Mouse (Mus musculus) forebrain, embryonic 15.5 days (tissue): ENCODE measurements at regions not wholly inside any gene's neighbourhood (a gene's known extent, or its start where the extent isn't known, plus 50 kb on each side); places are given as distances from the start of the nearest gene placed in this dataset.

ENCODE experiments used
- ATAC-seq: fragments of 200-750 bp; cut with Nextera tagmentation; replicated peaks from 2 replicates; pipeline ENCODE4 v1.8.0; 2017; ENCODE audit warnings: mild to moderate bottlenecking, moderate TSS enrichment, moderate library complexity
- H3K27ac ChIP-seq: fragments of 300-500 bp; sonication (generic); replicated peaks from 2 replicates; pipeline ENCODE4 v1.5.1; 2015; ENCODE audit warnings: mild to moderate bottlenecking, inconsistent platforms
- H3K27me3 ChIP-seq: fragments of 300-500 bp; sonication (generic); 2 replicates; pipeline ENCODE4 v1.6.1; 2015; ENCODE audit warnings: inconsistent platforms
- H3K36me3 ChIP-seq: fragments of 300-500 bp; sonication (generic); 2 replicates; pipeline ENCODE4 v1.6.1; 2015; ENCODE audit warnings: mild to moderate bottlenecking, inconsistent platforms
- H3K4me1 ChIP-seq: fragments of 300-500 bp; sonication (generic); 2 replicates; pipeline ENCODE4 v1.6.1; 2015; ENCODE audit warnings: inconsistent platforms
- H3K4me2 ChIP-seq: fragments of 300-500 bp; sonication (generic); replicated peaks from 2 replicates; pipeline ENCODE4 v1.6.1; 2015; ENCODE audit warnings: mild to moderate bottlenecking, inconsistent platforms
- H3K4me3 ChIP-seq: fragments of 300-500 bp; sonication (generic); 2 replicates; pipeline ENCODE4 v1.5.1; 2015; ENCODE audit warnings: mild to moderate bottlenecking, inconsistent platforms
- H3K9ac ChIP-seq: fragments of 300-500 bp; sonication (generic); replicated peaks from 2 replicates; pipeline ENCODE4 v1.6.1; 2015; ENCODE audit warnings: mild to moderate bottlenecking, inconsistent platforms
- H3K9me3 ChIP-seq: fragments of 300-500 bp; sonication (generic); 2 replicates; pipeline ENCODE4 v1.6.1; 2016; ENCODE audit warnings: inconsistent platforms
- WGBS: fragments of 180-500 bp; shearing (Covaris S2); methylation state at CpG from one replicate; pipeline ENCODE4 v1.1.7; 2015; ENCODE audit warnings: mixed read lengths; 5-methylcytosine and 5-hydroxymethylcytosine counted together

DNA sequence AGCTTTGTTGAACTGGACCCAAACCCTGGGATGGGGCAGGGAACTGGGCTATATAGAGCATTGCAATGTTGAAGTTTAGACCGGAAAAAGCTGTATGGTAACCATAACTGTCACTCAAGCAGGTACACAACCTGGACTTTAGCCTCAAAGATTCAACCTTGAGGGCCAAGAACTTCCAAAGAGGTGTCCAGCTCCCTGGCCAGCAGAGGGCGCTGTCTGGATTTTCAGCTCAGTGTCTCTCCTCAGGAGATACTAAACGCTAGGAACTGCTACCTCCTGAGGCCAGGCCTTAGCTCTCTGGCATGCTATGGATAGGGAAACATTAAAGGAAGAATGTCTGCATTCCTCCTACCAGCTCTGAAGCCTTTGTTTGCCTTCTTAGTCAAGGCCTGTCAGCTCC is 189.4 kb upstream of the Six2 start:
- Histone ChIP-seq H3K4me2 (no peak overlapping the region), H3K27me3 (no peaks in the 10 kb centered on the region), H3K4me3 (no peak overlapping the region), H3K9ac (no peak overlapping the region), H3K4me1 (peaks cover 27% of the 10 kb centered on the region), H3K36me3 (no peaks in the 10 kb centered on the region), H3K9me3 (no peaks in the 10 kb centered on the region), H3K27ac (no peak overlapping the region)
- no peak for ATAC-seq
- WGBS, result 34% methylated on average over 3 of the region's 3 CpGs

DNA sequence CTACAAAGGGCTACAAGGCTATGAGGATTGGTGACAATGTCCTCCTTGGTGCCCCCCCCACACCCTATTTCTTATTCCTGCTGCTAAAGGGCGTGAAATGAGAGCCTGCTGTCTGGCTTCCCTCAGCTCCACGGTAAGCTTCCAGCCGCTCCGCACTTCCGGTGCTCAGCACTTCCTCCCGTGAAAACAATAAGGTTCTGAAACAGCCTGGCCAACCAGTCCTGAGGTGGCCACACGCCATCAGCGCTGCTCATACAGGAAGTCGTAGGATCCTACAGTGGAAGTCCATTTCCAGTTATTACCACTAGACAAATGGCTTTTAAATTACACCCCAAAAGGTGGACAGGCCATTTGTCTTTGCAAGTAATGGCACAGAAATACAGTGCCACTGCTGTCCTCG is 188.8 kb upstream of the Six2 start:
- Histone ChIP-seq H3K4me1 (peaks cover 24% of the 10 kb centered on the region), H3K4me2 (no peak overlapping the region), H3K36me3 (no peaks in the 10 kb centered on the region), H3K9ac (no peak overlapping the region), H3K4me3 (no peak overlapping the region), H3K27me3 (no peaks in the 10 kb centered on the region), H3K27ac (no peak overlapping the region), H3K9me3 (no peaks in the 10 kb centered on the region)
- no peak for ATAC-seq
- 75% methylated on average over 10 of the region's 10 CpGs for WGBS

DNA sequence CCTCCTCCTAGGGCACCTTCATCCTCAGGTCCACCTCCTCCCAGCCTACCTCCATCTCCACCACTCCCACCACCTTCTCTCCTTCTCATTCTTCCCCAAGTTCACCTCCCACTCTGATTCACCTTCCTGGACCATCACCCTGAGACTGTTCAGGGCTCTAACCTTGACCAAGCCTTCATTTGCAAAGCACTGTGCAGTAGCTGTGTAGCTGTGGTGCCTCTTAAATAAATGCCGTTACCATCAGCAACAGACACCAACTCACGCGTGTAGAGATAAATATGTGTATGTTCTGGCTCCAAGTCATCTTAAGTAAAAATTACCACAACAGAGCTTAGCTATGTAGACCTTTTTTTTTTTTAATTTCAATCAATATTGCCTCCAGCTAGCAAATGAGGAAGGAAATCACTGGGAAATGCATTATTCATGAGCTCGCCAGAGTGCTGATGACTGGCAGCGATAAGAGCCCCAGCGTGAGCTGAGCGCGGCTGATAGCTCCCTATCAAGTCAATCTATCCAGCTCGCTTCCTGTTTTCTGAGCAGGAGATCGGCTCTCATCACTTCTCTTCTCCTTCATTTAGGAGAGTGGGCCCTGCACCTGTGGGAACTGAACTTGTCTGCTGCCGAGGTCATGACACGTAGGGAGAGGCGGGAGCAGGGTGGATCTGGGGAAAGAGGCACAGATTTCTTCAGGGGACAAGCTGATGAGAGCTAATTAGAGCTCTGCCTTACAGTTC is 185.9 kb upstream of the Six2 start:
- H3K9ac ChIP-seq, result no peak overlapping the region
- H3K27ac ChIP-seq, result peak overlapping the region; percentile 47
- no peaks in the 10 kb centered on the region for H3K9me3 ChIP-seq
- H3K27me3 ChIP-seq, result no peaks in the 10 kb centered on the region
- H3K4me2 ChIP-seq, result peak overlapping the region; percentile 50
- H3K4me1 ChIP-seq, result peaks cover 19% of the 10 kb centered on the region
- H3K4me3 ChIP-seq, result peak overlapping the region; percentile 26
- WGBS, result 8% methylated on average over 13 of the region's 13 CpGs
- H3K36me3 ChIP-seq, result no peaks in the 10 kb centered on the region
- ATAC-seq, result peak; percentile 79

DNA sequence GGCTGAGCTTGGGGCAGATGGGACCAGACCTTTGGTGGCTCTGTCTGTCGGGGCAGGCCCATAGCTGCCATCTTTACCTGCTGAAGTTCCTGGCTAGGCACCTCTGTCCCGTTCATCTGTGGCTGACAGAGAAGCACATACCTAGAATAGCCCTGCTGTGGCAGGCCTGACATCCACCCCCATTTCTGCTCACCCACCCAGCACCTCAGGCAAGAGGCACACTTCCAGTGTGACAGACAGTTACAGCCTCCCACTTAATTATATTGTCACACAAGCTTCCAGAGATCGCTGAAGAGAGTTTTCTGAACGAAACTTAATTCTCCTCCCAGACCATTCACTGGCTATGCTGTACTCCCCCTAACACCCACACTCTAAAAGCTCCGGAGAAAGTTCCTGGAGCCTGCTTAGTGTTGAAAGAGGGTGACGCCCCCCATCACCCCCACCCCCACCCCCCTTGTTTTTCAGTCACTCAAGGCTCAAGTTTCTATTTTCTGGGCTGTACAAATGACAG is 184.9 kb upstream of the Six2 start:
- WGBS, result 47% methylated on average over 6 of the region's 6 CpGs
- H3K36me3 ChIP-seq, result no peaks in the 10 kb centered on the region
- ATAC-seq, result no peak
- H3K27ac ChIP-seq, result no peak overlapping the region
- no peaks in the 10 kb centered on the region for H3K27me3 ChIP-seq
- H3K9me3 ChIP-seq, result no peaks in the 10 kb centered on the region
- H3K4me3 ChIP-seq, result no peak overlapping the region
- peaks cover 19% of the 10 kb centered on the region for H3K4me1 ChIP-seq
- no peak overlapping the region for H3K4me2 ChIP-seq
- no peak overlapping the region for H3K9ac ChIP-seq

DNA sequence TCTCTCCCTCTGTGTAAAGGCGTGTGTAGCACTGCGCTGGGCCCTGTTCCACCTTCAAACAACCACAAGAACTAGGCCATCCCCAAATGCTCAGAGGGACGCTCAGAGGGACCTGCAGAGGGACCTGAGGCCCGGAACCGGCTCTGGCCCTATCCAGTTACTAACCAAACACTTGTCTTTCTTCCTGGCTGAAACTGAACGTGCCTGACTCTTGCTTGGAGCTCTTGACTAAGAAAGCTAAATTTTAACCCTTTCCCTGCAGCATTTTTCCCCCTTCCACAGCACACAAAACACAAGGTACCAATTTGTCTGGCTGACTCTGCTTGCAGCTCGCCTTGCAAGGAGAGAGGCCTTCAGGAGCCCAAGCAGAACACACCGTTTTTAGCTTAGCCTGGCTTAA is 182.3 kb upstream of the Six2 start:
- no peak overlapping the region for H3K27ac ChIP-seq
- H3K4me2 ChIP-seq, result no peak overlapping the region
- no peaks in the 10 kb centered on the region for H3K9me3 ChIP-seq
- H3K4me1 ChIP-seq, result peaks cover 19% of the 10 kb centered on the region
- no peaks in the 10 kb centered on the region for H3K36me3 ChIP-seq
- no peak overlapping the region for H3K4me3 ChIP-seq
- no peaks in the 10 kb centered on the region for H3K27me3 ChIP-seq
- ATAC-seq, result no peak
- H3K9ac ChIP-seq, result no peak overlapping the region
- 68% methylated on average over 8 of the region's 8 CpGs for WGBS

DNA sequence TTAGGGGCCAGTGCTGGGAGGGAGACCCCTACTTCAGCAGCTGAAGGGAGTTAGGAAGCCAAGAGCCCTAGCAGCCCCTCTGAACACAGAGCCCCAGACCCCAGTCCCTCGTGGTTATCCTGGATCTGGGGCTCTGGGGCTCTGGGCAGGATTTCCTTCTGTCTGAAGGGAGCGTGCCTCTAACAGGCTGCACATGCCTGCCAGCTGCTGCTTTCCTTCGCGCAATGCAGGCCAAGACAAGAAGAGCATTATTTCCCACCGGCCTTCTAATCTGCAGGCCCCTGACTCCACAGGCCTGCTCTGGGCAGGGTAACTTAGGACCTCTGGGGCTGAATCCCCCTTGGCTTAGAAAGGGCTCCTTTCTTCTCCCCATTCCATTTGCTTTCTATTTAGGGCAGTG is 181.1 kb upstream of the Six2 start:
- WGBS, result 28% methylated on average over 5 of the region's 5 CpGs
- Histone ChIP-seq H3K4me3 (no peak overlapping the region), H3K27me3 (no peaks in the 10 kb centered on the region), H3K9me3 (no peaks in the 10 kb centered on the region), H3K4me1 (peaks cover 12% of the 10 kb centered on the region), H3K36me3 (no peaks in the 10 kb centered on the region), H3K4me2 (no peak overlapping the region), H3K27ac (no peak overlapping the region), H3K9ac (no peak overlapping the region)
- ATAC-seq, result no peak

DNA sequence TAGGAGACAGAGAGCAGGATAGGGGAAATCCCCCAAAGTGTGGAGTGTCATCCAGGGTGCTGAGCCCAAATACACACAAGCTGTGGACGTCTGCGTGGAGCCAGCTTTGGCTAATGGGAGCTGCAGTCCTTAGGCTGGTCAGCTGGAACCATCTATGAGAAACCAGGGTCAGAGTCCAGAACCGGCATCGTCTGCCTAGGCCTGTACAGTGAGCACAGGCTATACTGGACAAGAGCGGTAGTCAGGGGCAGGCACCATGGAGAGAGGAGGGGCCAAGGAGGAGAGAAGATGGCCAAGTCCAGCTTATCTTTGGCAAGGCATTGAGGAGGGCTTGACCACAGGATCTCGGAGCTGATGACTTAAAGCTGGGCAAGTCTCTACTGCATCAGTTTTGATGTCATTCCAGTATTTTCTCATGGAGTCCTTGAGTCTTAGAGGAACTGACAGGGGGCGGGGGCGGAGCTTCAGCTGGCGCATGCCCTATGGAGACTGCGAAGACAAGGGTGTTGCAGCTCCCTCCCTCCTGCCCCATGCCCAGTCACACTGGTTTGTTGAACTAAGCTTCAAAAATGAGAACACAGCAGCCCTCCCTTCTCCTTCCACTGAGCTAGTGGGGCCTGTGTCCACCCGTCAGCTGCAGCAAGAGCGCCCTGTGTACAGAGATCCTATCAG is 180.0 kb upstream of the Six2 start:
- no peaks in the 10 kb centered on the region for H3K27me3 ChIP-seq
- no peaks in the 10 kb centered on the region for H3K9me3 ChIP-seq
- H3K36me3 ChIP-seq, result no peaks in the 10 kb centered on the region
- H3K4me1 ChIP-seq, result 0 out of 2 replicates have a peak, but pooled peaks cover 5% of the 10 kb centered on the region
- H3K4me2 ChIP-seq, result no peak overlapping the region
- ATAC-seq, result no peak
- H3K27ac ChIP-seq, result no peak overlapping the region
- H3K9ac ChIP-seq, result no peak overlapping the region
- WGBS, result 81% methylated on average over 12 of the region's 12 CpGs
- no peak overlapping the region for H3K4me3 ChIP-seq

DNA sequence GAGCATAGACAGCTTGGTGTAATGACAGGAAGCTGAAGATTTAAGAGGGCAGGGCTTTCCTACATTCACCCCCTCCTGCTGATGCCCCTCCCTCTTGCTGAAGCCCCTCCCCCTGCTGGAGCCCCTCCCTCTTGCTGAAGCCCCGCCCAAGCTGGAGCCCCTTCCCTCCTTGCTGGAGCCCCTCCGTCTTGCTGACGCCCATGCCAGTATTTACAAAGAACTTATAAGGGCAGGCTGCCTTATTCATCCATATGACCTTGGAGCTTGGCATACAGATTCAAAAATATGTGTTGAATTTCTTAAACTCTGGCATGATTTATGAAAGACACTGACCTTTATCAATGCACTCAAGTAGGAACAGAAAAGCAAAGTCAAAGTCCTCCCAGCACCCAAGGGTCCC is 178.5 kb upstream of the Six2 start:
- no peak overlapping the region for H3K4me3 ChIP-seq
- no peak overlapping the region for H3K27ac ChIP-seq
- H3K36me3 ChIP-seq, result no peaks in the 10 kb centered on the region
- no peak overlapping the region for H3K4me2 ChIP-seq
- no peaks in the 10 kb centered on the region for H3K27me3 ChIP-seq
- no peak for ATAC-seq
- 72% methylated on average over 3 of the region's 3 CpGs for WGBS
- no peaks in the 10 kb centered on the region for H3K9me3 ChIP-seq
- no peak overlapping the region for H3K9ac ChIP-seq
- H3K4me1 ChIP-seq, result no peaks in the 10 kb centered on the region

DNA sequence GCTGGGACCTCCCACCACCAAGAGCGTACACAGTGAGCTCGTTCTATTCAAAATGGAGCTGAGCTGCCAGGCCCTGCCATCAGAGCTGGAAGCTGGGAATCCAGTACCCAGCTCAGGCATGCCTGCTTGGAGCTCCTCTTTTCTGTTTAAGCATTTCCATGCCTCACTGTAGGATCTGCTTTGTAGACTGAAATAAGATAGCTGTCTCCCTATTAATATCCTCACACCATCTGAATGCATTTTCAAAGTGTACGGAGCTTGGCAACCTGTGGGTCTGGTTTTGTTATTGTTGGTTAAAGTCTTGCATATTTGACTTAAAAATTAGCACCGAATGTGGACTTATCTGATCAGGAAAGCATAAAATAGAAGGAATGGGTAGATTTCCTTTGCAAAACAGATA is 177.9 kb upstream of the Six2 start:
- no peak overlapping the region for H3K27ac ChIP-seq
- WGBS, result 91% methylated on average over 4 of the region's 4 CpGs
- ATAC-seq, result no peak
- no peak overlapping the region for H3K4me3 ChIP-seq
- no peaks in the 10 kb centered on the region for H3K9me3 ChIP-seq
- H3K9ac ChIP-seq, result no peak overlapping the region
- H3K36me3 ChIP-seq, result no peaks in the 10 kb centered on the region
- H3K4me2 ChIP-seq, result no peak overlapping the region
- H3K4me1 ChIP-seq, result no peaks in the 10 kb centered on the region
- no peaks in the 10 kb centered on the region for H3K27me3 ChIP-seq

DNA sequence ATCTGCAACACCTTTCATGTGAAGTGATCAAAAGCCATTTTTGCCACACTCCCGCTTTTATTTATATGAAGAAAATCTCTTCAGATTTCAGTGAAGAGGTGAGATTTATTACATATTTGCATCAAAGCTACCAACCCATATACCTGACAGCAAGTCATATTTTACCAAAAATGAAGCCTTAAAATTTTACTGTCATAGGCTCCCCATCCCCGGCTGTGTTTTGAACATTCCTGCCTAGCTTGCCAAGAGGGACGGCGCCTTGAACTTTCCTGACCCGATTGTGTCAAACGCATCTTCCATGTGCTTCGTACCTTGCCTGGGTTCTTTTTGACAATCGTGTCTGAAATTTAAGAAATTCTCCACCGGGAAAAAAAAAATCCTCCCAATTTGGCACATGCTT is 173.3 kb upstream of the Six2 start:
- ATAC-seq, result no peak
- Histone ChIP-seq H3K9me3 (no peaks in the 10 kb centered on the region), H3K36me3 (no peaks in the 10 kb centered on the region), H3K27ac (no peak overlapping the region), H3K4me3 (no peak overlapping the region), H3K27me3 (no peaks in the 10 kb centered on the region), H3K4me2 (no peak overlapping the region), H3K9ac (no peak overlapping the region), H3K4me1 (peaks cover 14% of the 10 kb centered on the region)
- WGBS, result 88% methylated on average over 9 of the region's 9 CpGs

DNA sequence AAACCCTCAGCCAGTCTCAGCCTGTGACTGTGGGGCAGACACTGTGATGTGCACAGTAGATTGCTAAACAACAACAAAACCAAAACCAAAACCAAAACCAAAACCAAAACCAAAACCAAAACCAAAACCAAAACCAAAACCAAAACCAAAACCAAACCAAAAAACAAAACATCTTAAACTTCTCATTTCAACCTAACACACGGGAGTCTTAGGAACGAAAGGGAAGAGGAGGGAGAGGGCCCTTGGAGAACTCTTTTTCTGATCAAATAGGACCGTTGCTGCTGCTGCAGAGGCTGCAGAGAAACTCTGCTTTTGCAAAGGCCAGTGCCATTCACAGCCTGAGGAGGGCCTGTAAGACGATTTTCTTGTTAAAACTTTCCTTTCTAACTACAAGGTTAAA is 172.7 kb upstream of the Six2 start:
- Histone ChIP-seq H3K4me3 (no peak overlapping the region), H3K36me3 (no peaks in the 10 kb centered on the region), H3K27ac (no peak overlapping the region), H3K4me1 (peaks cover 14% of the 10 kb centered on the region), H3K4me2 (no peak overlapping the region), H3K27me3 (no peaks in the 10 kb centered on the region), H3K9ac (no peak overlapping the region), H3K9me3 (no peaks in the 10 kb centered on the region)
- no peak for ATAC-seq
- 67% methylated on average over 4 of the region's 4 CpGs for WGBS

DNA sequence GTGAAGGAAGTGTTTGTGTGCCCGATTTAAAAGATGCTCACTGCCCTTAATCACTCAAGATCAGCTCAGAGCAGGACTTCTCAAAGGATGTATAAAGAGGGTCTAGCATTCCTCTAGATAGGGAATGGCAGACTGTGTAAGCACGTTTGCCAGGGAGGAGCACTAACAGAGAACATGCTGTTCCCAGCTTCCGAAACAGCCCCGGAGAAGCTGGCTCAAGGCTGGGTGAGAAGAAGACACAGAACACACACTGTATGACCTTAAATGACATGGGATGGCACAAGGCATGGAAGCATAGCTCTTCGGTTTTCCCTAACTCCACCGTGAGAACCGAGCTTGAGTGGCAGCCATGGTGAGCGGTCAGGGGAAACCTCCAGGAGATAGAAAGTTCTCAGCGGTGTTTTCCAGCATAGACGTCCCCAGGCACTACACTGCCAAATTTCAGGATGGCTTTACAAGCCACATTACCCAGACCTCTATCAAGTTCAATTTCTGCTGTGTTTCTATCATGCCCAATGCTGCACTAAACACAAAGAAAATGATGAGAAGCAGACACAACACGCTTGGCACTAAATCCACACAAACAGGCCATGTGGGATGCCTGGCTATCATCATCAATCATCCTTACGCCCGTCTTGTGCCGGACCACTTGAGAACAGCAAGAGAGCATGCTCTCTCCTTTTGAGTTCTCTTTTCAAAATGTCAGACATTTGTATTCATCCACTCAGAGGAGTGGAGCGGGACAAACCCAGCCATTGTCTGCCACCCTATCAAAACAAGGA is 172.0 kb upstream of the Six2 start:
- H3K27ac ChIP-seq, result no peak overlapping the region
- WGBS, result 89% methylated on average over 15 of the region's 15 CpGs
- no peak for ATAC-seq
- no peak overlapping the region for H3K4me3 ChIP-seq
- no peaks in the 10 kb centered on the region for H3K9me3 ChIP-seq
- no peaks in the 10 kb centered on the region for H3K27me3 ChIP-seq
- H3K4me1 ChIP-seq, result peaks cover 14% of the 10 kb centered on the region
- no peaks in the 10 kb centered on the region for H3K36me3 ChIP-seq
- H3K9ac ChIP-seq, result no peak overlapping the region
- no peak overlapping the region for H3K4me2 ChIP-seq
